Mouse (Mus musculus) heart, adult 10 weeks (tissue): ENCODE measurements around the gene Kdf1. TPM values are rescaled to one million over a fixed set of nuclear protein-coding genes. Genes with fewer than 3 reads are reported as not detected.

Source experiments
- polyA plus RNA-seq: library from polyadenylated mRNA; stranded (reverse); fragments of 350-450 nt; fragmentation: Illumina TruSeq; extraction: RNeasy Lipid Tissue Mini Kit (QIAGEN cat#74804); gene quantifications from one replicate; pipeline ENCODE4 v1.2.3, GENCODE M21; 2014; ENCODE audit warnings: low read depth, low replicate concordance

The Kdf1 gene
- polyA plus RNA-seq = not detected

GRCm38 (mm10) chr4:133518601-133519368 is at the start of gene Kdf1:
Kdf1 (plus strand) TSS chr4:133518963.

GRCm38 (mm10) chr4:133479458-133480184 is 39.1 kb upstream of the Kdf1 start, which contains the start of gene Tent5b:
Tent5b (plus strand) TSS chr4:133480132.

GRCm38 (mm10) chr4:133498160-133498724 is 20.5 kb upstream of the Kdf1 start, which contains the start of gene Trnp1:
Trnp1 (minus strand) TSS chr4:133498550.

GRCm38 (mm10) chr4:133545272-133546231 is 26.8 kb downstream of the Kdf1 start, which contains the start of gene Nudc:
Nudc (minus strand) TSS chr4:133545996.

GRCm38 (mm10) chr4:133552768-133553447 is 34.1 kb downstream of the Kdf1 start, which contains the start of gene Nr0b2:
Nr0b2 (plus strand) TSS chr4:133553376.

GRCm38 (mm10) chr4:133574070-133574842 is 55.5 kb downstream of the Kdf1 start, which contains the start of gene Gpatch3:
Gpatch3 (plus strand) TSS chr4:133574745.

Other genes with a start within 250 kb of the Kdf1 start
- gene Tmem222, start 241.2 kb upstream of the Kdf1 start, polyA plus RNA-seq = 45.1 TPM
- gene Wdtc1, start 165.5 kb upstream of the Kdf1 start, polyA plus RNA-seq = 48.1 TPM
- 16.6 TPM for gene Slc9a1, start 149.3 kb upstream of the Kdf1 start, polyA plus RNA-seq
- gene Tent5b, start 38.8 kb upstream of the Kdf1 start, polyA plus RNA-seq = 1.3 TPM
- 4.7 TPM for gene Trnp1, start 20.4 kb upstream of the Kdf1 start, polyA plus RNA-seq
- gene Nudc, start 27.0 kb downstream of the Kdf1 start, polyA plus RNA-seq = 126 TPM
- 12.8 TPM for gene Nr0b2, start 34.4 kb downstream of the Kdf1 start, polyA plus RNA-seq
- gene Gpatch3, start 55.8 kb downstream of the Kdf1 start, polyA plus RNA-seq = 2.0 TPM
- gene Gpn2, start 65.4 kb downstream of the Kdf1 start, polyA plus RNA-seq = 9.2 TPM
- 1.8 TPM for gene Sfn, start 83.2 kb downstream of the Kdf1 start, polyA plus RNA-seq
- 13.6 TPM for gene Zdhhc18, start 131.2 kb downstream of the Kdf1 start, polyA plus RNA-seq
- gene Pigv, start 153.7 kb downstream of the Kdf1 start, polyA plus RNA-seq = 11.4 TPM
- 21.0 TPM for gene Arid1a, start 237.8 kb downstream of the Kdf1 start, polyA plus RNA-seq